Mouse (Mus musculus): ENCODE data around the gene Mfsd5.

DNA sequence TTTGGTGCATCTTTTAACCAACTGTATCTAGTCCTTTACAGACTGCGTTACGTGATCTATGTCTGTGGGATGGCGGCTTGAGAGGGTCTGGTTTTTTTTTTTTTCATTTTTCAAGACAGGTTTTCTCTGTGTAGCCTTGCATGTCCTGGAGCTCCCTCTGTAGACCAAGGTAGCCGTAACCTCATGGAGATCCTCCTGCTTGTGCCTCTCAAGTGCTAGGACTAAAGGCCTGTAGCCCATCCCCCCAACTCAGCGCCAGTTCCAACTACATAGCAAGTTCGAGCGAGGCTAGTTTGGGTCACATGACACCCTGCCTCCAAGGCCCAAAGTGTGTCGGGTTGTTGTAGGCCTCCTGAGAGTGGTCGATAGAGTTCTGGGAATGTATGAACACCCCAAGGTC is 29.5 kb downstream of the Mfsd5 start:
- TF ChIP-seq POLR2A (IDR thresholded peaks at IDR 0.05; ENCODE audit: borderline replicate concordance, extremely low read depth, insufficient read depth, insufficient read length, poor library complexity, severe bottlenecking) (no peak), CTCF (IDR thresholded peaks at IDR 0.05; ENCODE audit: borderline replicate concordance, extremely low read depth, insufficient read depth, insufficient read length) (no peak)
